Mouse (Mus musculus) megakaryocyte, embryonic 14.5 days (primary cell): Measurements from ENCODE around the gene Grik5.

Source experiments
- FLI1 ChIP-seq: IDR thresholded peaks from 2 replicates; pipeline ENCODE4 v1.6.1; 2012; ENCODE audit warnings: low read length, inconsistent platforms, mixed read lengths
- GATA1 ChIP-seq: IDR thresholded peaks from 3 replicates; pipeline ENCODE4 v1.6.1; 2012; ENCODE audit warnings: mixed read lengths, low read length, inconsistent platforms, borderline replicate concordance

DNA sequence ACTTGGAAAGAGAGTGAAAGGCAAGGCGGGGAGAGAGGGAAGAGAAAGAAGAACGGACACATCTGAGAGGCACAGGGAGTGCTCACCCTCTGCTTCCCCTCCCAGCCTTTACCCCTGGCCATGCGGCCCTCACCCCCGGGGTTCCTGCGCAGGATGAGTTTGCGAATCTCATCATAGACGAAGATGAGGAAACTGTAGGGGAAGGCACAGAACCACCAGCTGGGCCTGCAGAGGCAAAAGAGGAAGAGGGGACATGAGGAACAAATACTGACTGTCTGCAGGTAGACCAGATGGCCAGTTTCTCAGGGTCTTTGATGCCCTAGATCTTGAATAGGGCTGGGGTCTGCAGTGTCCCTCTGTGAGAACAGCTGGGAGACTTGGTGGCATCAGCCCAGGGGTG lies 93.4 kb downstream of the Grik5 start:
- TF ChIP-seq GATA1 (no peak), FLI1 (no peak)
